Mouse (Mus musculus): Measurements from ENCODE around the gene Thrb.

GRCm38 (mm10) chr14:17922807-17923704 lies 263.0 kb downstream of the Thrb start:
- TF ChIP-seq CTCF (IDR thresholded peaks at IDR 0.05; ENCODE audit: low read depth, low read length) (no peak), POLR2A (IDR thresholded peaks at IDR 0.05; ENCODE audit: insufficient read depth, low read length) (no peak), EP300 (IDR thresholded peaks at IDR 0.05; ENCODE audit: insufficient read depth, low read depth, low read length) (no peak)
